Mouse (Mus musculus) ZHBTc4 (cell line): Measurements from ENCODE around the gene Aebp1.

Experiments
- DNase-seq: peaks from one replicate; pipeline ENCODE4 v3.0.0-alpha.2; 2011; ENCODE audit warnings: low read depth, low spot score

Aebp1 gene

DNA sequence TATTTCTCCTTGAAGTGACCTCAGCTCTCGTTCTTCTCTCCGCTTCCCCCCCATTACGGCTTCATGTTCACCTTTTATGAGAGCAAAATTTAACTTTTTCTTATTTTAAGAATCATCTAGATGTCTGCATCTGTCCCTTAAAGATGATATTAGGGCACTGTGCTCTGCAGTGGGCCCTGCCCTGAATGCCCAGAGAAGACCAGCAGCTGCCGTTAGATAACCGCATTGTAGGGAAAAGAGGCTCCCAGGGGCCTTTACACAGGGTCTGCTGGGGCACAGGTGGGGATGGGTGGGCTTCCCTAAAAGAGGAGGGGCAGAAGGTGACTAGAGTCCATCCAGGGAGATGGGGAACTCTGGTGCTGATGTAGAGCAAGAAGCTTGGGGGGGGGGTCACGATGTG lies 32.1 kb downstream of the Aebp1 start:
- DNase-seq = no peak

DNA sequence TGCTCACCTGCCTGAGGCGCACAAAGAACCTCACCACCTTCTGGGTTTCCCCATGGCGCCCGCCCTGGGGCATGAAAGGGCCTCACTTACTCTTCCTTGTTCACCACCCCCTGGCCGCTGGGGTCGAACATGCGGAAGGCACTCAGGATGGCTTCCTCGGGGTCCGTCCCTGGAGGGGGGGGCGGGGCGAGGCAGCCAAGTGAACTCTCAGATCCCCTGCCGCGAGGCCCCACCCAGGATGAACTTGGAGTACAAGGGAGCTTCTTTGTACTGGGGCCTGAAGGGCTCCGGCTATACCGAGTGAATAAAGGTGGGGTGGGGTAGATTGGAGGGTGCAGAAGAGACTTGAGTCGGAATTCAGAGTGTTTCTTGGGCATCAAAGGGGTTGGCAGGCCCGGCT lies 35.5 kb downstream of the Aebp1 start:
- peak; percentile 87 for DNase-seq

DNA sequence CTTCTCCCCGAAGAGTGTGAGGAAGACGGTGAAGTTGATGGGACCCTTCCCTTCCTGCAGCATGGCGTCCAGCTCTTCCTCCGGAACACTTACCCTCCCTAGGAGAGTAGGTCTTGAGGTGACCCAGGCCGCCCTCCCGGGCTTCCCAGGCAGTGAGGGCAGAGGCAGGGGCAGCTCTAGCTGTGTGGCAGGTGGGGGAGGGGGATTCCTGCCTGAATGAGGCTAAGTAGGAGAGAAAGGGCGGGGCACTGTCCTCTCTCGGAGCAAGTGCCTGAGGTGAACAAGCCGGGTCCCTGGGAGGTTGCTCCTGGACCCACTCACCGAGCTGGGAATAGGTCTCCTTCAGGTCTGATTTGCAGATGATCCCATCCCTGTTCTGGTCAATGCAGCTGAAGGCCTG lies 36.1 kb downstream of the Aebp1 start:
- DNase-seq = peak; percentile 54

DNA sequence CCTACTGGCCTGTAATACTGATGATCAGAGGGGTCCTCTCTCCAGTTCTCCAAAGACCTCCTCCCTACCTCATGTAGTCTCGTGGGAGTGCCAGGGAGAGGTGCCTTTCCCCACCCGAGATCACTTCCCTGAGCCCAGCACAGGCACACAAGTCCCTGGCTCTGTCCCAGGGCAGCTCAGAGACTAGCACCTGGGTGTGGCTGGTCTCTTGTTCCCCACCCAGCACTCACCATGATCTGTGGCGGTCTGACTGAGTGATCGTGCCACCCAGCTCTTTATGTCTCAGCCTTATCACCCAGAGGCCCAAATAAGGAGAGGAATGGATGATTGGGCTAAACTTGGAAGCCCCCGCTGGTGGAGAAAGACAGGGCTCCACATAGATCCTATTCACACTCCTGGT lies 36.8 kb downstream of the Aebp1 start, which contains the start of gene Myl7:
Gene Myl7 (minus strand): TSS at position 252 of the 400 bp plus-strand sequence.
- DNase-seq = peak; percentile 45

DNA sequence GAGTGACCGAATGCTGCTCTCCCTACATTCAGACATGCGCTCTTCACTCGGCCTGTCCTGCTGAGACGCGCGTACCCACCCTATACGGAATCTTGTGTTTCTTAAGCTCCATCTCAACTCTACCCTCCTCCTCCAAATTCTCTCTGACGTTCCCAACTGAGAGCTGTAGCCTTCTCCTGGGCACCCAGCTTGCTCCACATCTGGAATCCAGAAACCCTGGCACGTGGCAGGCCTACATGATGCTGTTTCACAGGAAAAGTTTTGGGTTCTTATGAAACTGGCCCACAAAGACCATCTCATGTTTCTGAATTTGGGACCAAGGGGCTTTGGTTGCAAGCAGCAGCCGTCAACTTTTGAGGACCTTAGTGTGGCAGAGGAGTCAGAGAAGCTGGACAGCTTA lies 37.5 kb downstream of the Aebp1 start:
- no peak for DNase-seq

DNA sequence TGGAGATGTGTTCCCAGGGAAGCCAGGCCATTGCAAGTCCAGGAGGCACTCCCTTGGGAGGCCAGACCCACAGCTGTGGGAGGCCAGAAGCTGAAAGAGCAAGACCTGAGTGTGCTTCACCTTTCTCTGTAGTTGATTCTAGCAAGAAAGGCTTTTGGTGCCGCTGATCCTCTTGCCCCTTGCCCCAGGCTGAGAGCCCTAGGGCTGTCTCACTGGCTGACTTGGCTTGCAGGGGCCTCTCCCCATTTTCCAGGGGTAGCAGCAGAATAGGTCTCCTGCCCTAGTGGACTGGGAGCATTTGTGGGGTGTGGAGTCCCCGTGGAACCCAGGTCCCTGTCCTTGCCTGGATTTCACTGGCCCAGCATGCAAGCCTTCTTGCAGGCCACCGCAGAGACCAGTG lies 39.6 kb downstream of the Aebp1 start:
- peak; percentile 19 for DNase-seq

DNA sequence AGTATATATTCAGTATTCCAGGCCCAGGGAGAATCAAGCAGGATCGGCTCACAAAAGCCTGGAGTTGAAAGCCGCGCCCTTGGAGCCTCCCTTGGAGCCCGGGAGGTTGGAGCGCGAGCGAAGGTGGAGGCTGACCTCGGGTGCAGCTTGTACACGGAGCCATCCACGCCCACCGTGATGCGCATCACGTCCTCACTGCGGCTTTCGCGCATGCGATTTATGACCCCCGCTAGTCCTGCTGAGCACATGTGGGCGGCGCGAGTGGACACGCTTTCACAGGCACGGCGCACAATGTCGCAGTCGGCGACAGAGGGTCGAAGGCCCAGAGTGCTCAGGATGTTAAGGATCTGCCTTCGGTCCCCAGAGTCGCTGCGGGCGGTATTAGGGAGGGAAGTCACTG lies 40.2 kb downstream of the Aebp1 start:
- DNase-seq = peak; percentile 88

DNA sequence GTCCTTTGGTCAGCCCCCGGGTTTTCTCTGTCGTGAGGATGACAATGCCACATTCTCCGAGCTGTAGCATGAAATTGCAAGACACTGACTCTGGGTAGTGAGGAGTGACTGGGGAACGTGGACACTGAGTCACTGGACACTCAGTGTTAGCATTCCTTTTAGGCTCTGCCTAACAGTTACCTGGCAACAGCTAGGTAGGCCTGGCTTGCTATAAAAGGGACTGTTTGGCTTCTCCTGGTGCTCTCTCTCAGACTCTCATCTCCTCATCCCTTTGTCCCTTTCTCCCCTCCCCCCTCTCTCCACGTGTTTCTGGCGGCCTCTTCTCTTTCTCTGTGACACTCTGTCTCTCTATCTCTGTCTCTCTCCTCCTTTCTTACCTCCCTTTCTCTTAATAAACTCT lies 40.6 kb downstream of the Aebp1 start:
- no peak for DNase-seq

DNA sequence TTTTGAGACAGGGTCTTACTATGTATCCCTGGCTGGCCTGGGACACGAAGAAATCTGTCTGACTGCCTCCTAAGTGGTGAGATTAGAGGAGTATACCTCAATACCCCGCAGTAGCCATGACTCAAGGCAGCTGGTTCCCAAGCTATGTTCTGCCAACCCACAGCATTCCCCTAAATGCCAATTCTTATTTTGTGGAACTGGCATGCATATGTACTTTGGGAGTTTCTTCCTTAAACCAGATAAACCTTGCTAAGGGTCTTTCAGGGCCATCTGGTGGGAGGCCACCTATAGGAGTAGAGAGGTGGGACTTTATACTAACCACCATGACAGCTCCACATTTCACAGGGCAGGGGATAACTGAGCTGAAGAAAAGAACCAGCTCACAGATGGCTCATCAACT lies 42.1 kb downstream of the Aebp1 start:
- no peak for DNase-seq

DNA sequence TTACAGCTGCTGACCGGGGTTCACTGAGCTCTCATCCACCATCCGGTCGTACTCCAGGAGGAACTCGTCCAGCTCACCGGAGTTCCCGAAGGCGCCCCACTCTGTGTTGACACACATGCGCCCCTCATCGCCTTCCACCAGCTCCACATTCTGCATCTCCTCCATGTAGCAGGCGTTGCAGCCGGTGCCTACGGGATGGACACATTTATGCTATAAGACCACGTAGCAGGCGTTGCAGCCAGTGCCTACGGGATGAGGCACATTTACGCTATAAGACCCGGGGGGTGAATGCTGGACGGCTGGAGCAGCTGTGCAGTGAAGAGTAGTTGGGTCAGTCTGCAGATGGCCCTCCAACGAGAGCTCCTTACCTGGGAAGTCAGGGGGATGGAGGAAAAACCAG lies 42.6 kb downstream of the Aebp1 start:
- no peak for DNase-seq

DNA sequence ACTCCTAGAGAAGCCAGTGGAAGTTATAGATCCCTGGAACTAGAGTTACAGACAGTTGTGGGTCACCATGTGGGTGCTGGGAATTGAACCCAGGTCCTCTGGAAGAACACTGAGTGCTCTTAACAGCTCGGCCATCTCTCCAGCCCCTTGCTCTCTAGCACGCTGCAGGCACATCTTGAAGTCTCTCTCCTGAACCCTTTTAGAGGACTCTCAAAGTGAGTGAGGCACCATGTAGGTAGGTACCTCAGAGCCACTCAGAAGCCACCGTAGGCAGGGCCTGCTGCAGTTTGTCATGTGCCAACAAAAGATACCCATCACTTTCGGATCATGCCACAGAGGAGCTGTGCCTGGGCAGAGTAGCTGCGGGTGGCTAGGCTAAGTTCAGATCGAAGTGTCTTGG lies 43.1 kb downstream of the Aebp1 start:
- DNase-seq = no peak

DNA sequence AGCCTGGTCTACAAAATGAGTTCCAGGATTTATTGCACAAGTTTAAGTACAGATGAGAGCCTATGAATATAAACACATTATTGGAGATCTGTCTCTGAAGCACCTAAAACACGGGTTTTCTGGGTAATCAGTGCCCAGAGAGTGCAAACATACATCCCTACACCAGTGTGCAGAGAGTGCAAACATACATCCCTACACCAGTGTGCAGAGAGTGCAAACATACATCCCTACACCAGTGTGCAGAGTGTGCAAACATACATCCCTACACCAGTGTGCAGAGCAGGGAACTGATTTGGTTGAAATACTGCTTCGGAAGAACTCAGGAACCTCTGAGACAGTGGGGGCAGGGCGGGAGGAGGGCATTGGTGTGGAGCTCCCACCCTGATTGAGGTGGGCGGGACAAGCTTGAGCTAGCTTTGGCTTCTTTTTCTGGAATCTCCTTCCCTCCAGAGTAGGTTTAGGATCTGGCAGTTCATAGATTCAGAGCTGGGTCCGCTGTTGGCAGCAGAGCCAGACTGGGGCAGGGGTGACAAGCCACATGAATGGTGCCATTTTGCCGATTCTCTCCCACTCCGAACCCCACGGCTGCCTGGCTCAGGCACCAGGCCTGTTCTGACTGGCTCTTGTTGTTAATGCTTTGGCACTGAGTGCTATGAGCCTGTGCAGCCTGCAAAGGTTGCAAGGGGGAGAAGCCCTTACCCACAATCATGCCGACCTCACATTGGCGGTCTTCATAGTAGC lies 44.2 kb downstream of the Aebp1 start:
- DNase-seq = peak; percentile 52

DNA sequence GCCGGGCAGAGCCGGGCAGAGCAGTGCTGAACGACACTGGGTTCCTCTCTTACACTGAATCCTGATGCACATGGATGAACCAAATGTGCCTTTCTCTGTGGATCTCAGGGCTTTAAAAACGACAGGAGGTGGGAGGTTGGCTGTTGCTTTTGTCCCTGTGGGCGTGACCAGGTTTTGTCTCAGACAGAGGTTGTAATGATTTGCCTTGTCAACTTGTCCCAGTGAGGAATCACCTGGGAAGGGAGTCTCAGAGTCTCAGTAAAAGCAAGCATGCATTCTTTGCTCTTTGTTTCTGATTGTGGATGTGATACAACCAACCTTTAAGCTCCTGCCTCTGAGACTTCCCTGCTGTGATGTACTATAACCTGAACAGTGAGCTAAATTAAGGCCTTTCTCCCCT lies 45.3 kb downstream of the Aebp1 start:
- peak; percentile 54 for DNase-seq

DNA sequence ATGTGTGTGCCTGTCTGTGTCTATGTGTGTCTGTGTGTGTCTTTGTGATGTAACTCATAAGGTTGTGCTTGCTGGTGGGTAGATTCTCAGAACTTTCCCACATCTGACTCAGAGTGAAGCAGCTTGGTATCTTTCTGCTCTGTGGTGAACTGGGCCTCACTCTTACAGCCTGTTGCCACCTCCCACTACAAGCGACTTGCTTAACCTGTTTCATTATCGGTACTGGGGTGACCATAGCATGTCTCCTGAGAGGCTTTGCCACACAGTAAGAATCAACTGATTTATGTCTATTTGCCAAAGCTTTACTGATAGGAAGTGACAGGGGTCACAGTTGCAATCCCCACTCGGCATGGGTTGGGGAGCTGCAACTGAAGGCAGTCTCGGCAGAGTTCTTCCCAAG lies 46.9 kb downstream of the Aebp1 start:
- no peak for DNase-seq

DNA sequence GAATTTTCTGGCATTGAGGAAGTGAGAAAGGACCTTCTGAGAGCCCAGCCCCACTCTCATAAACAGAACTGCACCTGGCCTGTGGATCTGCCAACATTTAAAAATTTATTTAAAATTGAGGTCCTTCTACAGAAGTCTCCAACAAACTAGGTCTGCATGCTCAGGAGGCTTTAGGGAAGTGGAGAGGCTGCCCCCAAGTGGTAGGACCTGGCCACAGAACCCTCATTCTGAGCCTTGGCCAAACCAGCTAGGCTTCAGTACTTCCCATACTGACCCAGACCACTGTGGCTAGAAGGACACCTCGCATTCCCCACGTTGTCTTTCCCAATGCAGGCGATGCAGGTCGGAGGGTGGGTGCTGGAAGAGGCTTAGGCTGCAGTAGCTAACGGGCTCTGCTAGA lies 50.9 kb downstream of the Aebp1 start:
- peak; percentile 59 for DNase-seq

DNA sequence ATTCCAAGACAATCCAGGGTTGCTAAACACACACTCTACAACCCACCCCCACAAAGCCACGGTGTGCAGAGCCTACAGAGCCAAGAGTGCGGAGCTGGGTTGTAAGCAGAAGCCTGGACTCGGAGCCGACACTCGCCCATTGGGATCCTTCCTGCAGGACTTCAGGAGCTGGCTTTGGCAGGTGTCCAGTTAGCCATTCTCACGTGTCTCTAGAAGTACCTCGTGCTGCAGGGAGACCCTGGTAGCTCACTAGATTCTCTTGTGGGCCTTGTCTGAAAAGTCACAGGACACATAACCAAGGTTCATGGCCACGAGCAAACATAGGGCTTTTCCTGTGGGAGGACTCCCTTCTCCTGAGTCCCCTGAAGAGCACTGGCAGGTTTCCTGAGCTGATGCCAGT lies 51.5 kb downstream of the Aebp1 start:
- no peak for DNase-seq

DNA sequence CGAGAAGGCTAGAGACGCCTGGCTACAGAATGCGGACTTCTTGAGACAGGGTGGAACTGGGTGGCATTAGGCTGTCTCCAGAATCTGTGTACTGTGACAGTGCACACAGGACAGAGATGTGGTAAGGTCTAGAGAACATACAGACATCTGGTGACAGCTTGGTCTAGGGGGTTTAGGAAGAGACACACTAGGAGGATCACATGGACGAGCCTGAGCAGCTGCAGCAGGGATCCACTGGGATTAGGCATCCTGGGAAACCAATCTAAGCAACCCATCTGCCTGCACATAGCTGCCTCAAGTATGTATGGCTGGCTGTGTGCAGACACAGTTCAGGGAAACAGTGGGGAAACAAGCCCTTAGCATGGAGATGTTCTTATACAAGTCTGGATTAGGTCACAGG lies 52.2 kb downstream of the Aebp1 start:
- DNase-seq = no peak

DNA sequence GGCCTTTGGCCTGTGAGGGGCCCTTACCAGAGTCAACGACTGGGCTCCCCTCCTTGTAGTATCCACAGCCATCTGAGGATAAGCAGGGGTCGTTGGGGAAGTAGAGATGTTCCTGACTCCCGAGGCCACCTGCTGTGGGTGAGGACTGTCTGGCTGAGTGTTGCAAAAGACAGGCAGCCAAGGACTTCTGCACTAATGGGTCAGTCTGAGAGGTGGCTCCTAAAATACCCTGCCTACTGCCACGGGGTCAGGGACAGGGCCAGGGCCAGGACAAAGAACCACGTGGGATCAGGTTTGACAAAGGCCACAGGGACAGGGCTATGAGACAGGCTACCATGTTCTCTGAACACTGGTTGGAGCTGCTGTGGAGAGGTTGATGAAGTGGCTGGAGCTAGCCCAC lies 53.2 kb downstream of the Aebp1 start:
- no peak for DNase-seq

DNA sequence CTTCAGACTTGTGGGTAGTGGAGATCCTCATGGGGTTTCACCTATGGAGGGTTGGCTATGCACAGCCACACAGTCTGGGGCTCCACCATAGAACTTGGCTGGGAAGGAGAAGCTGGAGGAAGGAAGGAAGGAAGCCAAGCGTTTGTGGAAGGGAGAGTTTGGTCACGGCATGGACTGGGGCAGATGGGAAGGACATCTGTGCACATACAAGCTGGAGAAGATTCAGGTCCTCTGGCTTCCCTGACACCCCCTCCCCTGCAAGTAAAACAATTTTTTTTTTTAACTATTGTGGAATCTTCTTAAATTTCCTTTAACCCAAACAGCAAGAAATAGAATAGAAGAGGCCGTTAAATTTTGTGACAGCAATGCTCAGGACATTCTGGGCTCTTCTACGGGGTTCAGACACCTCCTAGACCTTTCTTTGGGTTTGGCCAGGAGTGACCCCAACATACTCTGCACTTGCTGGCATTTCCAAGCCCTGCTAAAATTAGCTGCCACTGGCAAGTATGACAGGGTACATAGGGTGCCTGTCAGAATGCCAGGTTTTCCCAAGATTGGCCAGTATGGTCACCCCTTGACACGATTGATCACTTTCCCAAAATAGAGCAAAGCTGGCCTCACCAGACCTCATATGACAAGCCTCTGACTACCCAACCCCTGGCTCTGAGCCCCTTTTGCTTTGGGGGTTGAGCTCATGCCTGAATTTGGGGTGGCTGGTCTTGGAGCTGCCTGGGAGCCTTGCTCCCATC lies 53.9 kb downstream of the Aebp1 start:
- no peak for DNase-seq

DNA sequence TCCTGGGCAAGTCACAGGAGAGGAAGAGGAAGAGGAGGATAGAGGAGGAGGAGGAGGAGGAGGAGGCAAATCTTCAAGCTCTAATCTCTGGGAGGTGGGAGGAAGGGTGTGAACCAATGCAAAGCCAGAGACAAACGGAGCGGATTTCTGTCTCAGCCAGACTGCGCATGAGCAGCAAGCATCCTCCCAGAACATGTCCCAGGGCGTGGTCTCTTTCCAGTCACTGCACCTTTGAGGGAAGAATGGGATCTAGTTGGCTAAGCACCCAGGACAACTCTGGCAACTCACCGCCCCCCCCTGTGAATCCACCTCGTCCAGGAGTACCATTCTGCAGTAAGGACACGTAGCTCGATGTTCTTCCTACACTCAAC lies 54.4 kb downstream of the Aebp1 start:
- DNase-seq = peak; percentile 73

DNA sequence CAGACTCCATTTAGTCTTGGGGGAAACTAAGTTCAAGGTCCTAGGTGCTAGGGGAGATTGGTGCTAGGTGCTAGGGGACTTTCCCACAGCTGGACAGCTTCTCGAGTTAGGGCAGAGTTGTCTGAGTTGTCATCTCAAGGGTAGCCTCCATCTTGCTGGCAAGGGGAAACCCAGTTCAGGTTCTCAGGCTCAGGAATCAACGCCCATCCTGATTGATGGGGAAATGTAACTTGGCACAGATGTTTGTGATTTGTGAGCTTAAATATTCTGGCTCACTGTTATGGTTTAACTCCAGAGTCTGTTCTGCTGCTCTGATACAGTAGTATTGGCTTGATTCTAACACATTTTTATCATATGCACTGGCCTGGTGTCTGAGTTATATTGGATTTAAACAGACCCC lies 56.4 kb downstream of the Aebp1 start:
- no peak for DNase-seq

DNA sequence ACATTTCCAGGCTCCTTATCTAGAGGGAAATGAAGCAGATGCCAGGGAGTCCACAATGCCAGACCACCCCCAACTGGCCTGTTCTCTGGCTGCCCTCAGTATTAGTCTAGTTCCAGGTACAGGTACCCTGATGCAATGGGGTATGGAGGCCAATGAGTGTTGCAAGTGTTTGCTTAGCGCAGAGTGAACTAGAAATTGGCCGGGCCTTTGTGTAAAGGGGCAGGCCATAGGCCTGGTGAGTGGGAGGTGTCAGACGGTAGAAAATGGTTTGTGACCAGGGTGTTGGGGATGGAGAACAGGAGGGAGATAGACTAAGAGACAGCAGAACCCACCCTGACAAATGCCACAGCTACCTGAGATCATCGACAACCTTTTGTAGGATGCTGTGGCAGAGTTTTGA lies 57.9 kb downstream of the Aebp1 start:
- DNase-seq = no peak

DNA sequence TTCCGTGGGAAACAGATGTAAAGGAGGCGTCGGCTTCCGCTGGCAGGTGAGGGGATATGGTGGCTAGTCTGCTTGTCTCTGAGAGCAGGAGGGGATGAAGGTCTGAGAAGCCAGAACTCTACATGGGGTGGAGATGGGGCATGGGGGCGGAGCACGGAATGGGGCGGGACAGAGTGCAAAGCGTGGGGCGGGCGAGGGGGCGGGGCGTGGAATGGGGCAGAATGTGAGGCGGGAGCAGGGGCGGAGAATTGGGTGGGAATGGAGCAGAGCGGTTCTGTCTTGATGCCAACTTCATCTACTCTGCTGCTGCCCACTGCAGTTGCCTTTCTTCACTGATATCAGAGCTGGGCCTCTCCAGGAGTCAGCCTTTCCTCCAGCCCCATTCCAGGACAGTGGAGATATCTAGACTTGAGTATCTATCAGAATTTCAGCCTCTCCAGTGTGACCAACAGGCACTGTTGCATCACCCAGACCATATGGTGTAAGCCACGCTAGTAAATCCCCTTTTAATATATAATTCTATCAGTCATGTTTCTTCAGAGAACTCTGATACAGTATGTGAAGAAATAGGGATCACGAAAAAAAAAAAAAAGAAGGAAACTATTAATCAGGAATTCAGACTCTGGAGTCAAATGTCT lies 58.7 kb downstream of the Aebp1 start:
- peak; percentile 85 for DNase-seq
